Mouse (Mus musculus) ovary, postnatal 14 days (tissue): ENCODE measurements around the gene Suclg1.
A peak's percentile ranks its signal among the peaks of the same experiment; 100 is the strongest.

Experiments used
- DNase-seq: peaks from one replicate; pipeline ENCODE4 v3.0.0; 2022; ENCODE audit warnings: low spot score

Gene Suclg1

DNA sequence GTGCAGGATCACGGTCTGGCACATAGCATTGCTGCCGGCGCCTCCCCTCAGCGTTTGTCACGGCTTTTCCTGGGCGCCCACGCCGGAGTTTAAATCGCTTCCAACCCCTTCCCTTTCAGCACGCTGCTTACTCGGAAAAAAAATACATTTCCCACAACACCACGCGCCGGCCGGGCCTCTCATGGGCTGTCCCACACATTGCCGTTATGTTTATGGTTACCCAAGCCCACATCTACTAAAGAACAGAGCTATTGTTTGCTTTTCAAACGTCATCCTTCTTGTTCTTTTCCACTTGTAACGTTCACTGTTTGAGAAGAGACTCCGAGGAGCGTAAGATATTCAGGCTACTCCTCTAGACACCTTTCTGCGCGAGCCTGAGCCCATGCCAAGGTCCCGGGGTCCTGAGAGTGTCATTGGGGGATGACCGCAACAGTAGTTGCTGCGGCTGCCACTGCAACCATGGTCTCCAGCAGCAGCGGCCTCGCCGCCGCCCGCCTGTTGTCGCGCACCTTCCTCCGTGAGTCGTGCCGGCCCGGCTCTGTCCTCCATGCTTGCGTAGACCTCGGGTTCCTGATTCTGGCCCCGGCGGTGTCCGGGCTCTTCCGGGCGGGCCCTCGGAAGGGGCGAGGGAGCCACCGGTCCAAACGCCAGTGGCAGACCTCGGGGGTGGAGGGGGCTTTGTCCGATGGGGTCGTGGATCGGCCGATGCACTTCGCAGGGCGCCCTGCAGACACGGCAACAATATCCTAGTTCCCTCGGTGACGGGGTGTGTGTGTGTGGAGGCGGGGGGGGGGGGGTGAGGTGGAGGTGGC lies at the start of gene Suclg1:
Suclg1 (plus strand) TSS at position 146 of the 812 bp plus-strand sequence.
- peak; percentile 83 for DNase-seq

DNA sequence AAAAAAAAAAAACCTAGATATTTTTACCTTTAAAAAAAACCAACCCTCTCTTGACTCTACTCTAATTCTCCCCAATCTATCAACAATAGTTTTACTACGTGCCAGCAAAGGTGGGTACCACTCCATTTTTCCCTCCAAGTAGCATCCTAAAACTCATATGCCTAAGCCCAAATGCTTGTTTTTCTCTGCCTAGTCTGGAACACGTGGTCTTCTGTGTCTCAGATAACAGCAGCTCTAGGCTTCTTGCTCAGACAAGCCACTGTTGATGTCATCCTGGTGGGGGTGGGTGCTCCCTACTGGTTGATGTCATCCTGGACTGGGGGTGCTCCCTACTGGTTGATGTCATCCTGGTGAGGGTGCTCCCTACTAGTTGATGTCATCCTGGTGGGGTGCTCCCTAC lies 44.5 kb upstream of the Suclg1 start:
- no peak for DNase-seq

- no peak for DNase-seq
Observed at GRCm38 (mm10) chr6:73204937-73205336, 43.2 kb upstream of the Suclg1 start.

- no peak for DNase-seq
Observed at GRCm38 (mm10) chr6:73209598-73209997, 38.6 kb upstream of the Suclg1 start.

DNA sequence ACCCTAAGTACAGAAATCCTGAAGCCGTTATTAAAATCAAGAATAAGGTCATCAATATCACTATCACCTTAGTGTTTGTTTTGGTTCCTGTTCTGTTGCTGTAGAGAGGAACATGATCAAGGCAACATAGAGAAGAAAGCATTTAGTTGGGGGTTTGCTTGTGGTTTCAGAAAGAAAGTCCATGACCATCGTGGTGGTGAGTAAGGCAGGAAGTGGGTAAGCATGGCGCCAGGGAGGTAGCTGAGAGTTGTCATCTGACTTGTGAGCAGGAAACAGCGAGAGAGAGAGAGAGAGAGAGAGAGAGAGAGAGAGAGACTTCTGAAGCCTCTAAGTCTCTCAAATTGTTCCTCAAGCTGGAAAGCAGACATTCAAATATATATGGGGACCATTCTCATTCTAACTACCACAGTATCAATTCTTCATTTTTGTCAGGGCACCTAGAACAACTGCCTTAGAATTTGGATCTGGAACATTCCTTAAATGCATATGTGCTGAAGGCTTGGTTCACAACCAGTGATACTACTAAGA lies 37.7 kb upstream of the Suclg1 start:
- DNase-seq = no peak

GRCm38 (mm10) chr6:73211036-73211435 lies 37.1 kb upstream of the Suclg1 start:
- no peak for DNase-seq

- no peak for DNase-seq
Observed at GRCm38 (mm10) chr6:73211602-73212001, 36.6 kb upstream of the Suclg1 start.

DNA sequence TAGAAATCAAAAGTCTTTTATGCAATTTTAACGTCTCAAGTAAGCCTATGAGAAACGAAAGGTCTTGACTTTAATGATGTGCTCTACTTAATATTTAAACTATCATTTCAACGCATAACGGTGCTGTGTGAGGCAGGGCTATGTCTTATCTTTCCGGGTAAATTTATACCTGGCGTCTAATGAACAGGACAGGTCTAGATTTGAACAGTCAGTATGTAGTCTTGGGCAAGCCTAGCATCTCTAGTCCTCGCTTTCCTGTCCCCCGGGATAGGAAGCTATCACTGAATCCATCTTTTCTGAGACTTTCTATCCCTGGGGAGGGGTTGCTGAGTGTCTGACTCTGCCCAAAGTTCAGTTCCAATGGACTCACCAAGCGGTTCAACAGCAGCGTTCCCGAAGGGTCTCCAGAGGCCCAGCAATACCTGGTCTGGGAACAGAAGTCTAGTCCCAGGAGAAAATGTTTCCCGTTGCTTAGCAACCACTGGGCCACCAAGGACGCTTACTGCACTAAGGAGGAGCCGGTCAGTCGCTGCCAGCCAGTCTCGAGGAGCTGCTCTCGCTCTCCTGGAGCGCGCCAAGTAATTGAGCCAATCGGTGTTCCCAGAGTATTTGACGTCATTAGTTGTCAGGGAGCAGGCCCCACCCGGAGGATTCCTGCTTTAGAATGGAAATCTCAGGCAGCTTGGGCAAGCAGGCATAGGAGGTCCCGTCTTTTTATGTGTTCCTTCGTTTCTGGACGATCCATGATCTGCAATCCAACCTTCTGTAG lies 26.8 kb upstream of the Suclg1 start, which contains the start of gene Dnah6:
Dnah6 (minus strand) TSS at position 463 of the 769 bp plus-strand sequence.
- DNase-seq = peak; percentile 82

DNA sequence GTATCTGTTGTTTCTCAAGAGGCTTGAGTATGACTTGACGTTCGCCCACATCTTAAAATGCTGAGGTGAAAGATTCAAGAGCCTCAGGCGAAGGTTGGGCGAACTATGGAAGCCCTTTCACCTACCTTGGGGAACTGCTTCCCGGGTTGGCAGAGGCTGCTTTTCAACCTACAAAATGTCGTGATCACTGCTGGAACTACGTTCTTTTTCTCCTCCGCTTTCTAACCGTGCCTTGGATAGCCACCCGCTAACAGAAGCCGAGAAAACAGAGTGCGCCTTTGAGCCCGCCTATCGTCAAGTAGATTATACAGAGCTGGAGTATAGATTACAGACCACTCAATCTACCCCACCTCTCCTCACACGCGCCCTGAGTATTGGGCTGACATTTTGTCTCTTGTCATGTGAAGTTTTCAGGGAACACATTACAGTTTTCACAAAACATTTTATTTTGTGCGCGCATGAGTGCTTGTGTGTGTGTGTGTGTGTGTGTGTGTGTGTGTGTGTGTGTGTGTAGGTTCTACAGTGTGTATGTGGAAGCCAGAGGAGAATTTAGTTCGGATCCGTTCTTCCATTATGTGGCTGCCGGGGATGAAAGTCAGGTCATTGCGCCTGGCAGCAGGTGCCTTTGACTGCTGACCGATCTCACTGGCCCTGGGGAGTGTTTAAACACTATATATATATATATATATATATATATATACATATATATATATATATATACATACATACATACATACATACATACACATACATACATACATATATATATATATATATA lies 26.0 kb upstream of the Suclg1 start:
- DNase-seq = no peak

- DNase-seq = peak; percentile 73
Observed at GRCm38 (mm10) chr6:73222841-73223526, 25.2 kb upstream of the Suclg1 start.

GRCm38 (mm10) chr6:73227376-73228158 lies 20.6 kb upstream of the Suclg1 start:
- DNase-seq = peak; percentile 27

DNA sequence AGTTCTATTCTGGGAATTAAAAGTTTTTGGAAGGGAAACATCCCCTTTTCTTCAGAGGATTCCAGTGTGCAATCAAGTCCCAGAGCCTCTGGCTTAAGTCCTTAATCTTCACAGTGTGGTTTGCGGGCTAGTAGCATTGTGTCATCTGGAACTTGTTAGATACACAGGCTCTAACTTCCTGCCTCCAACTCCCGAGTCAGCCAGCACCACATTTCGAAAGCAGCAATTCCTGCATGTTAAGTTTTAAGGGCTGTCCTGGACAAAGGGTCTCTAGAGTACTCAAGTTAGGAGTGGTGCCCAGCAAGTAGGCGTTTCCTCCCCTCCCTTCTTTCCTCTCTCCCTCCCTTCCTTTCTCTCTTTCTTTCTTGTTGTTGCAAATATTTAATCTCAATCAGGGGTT lies 19.8 kb upstream of the Suclg1 start:
- no peak for DNase-seq

DNA sequence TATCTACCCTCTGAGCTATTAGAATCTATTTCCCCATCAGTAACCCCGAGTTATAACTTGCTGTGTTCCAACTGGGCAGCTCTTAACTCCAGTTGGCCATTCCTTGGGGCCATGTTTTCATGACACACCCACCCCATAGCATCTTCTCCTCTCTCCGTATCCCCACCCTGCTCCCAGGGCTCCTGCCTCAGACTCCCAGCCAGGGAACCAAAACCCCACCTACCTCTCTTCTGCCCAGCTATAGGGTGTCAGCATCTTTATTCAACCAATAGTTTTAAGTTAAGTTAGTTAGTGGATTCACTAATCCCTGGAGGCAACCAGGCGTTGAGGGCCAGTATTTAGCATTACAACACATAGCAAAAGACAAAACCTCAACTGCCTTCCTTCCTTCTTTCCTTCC lies 19.3 kb upstream of the Suclg1 start:
- DNase-seq = no peak

GRCm38 (mm10) chr6:73232152-73232584 lies 16.0 kb upstream of the Suclg1 start:
- DNase-seq = no peak

- no peak for DNase-seq
Observed at GRCm38 (mm10) chr6:73233202-73233726, 14.9 kb upstream of the Suclg1 start.

- no peak for DNase-seq
Observed at GRCm38 (mm10) chr6:73234302-73234900, 13.8 kb upstream of the Suclg1 start.

GRCm38 (mm10) chr6:73235650-73236049 lies 12.5 kb upstream of the Suclg1 start:
- no peak for DNase-seq

GRCm38 (mm10) chr6:73246821-73247220 lies 1.4 kb upstream of the Suclg1 start:
- no peak for DNase-seq

GRCm38 (mm10) chr6:73247452-73247851 lies 730 bp upstream of the Suclg1 start:
- DNase-seq = no peak

DNA sequence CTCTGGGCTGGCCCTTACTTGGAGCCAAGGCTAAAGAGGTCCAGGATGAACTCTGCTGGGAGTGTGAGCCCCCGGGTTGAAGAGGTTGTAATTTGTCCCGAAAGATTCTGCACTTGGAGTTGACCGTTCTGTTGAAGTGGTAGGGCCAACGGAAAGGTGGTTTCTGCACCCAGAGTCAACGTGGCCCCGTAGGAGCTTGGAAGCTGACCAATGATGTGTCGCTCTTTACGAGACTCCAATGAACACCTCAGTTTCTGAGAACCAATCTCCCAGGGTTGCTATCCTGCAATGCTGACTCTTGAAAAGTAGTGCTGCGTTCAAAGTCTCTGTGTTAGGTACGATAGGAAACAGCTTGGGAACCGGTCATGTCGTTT lies 854 bp downstream of the Suclg1 start:
- no peak for DNase-seq
